Comparison of ENCODE assay signal across 10 mouse cellular contexts in genomic region chr5:24657113-24657512, GRCm38 (mm10). TPM values are rescaled to one million over a fixed set of nuclear protein-coding genes. Genes with fewer than 3 reads are reported as not detected.
DNase-seq lines count a peak whose midpoint lies in the region; ATAC-seq and TF ChIP-seq lines count a peak whose summit lies in the region.
"Had no signal": no experiment of that assay in that cellular context is flagged by ENCODE, and none has a peak within 500 bp of the region (broad histone marks: within the 10 kb centered on the region; RNA-seq: fewer than 3 reads in every experiment).

No protein-coding gene starts in this region.

- no peaks in the 10 kb centered on the region for H3K4me1 ChIP-seq in embryonic facial prominence, embryonic 14.5 days (ENCODE audit: control insufficient read depth, insufficient read depth, low read length)
- H3K4me1 ChIP-seq in embryonic facial prominence, embryonic 10.5 days, result peaks cover 9% of the 10 kb centered on the region; the same call in 1 of the 2 replicates
- H3K4me1 ChIP-seq in lung, embryonic 15.5 days, result 0 out of 2 replicates have a peak, but pooled peaks cover 3% of the 10 kb centered on the region
- H3K4me1 ChIP-seq in lung, adult 2 months (ENCODE audit: control insufficient read depth, insufficient read depth, low read length), result no peaks in the 10 kb centered on the region
- H3K4me1 ChIP-seq in stomach, postnatal 0 days (replicated peaks; ENCODE audit: control insufficient read depth, insufficient read depth), result no peaks in the 10 kb centered on the region
- H3K4me1 ChIP-seq: limb, embryonic 15.5 days had no signal

- TF ChIP-seq EP300 in stomach, postnatal 0 days (optimal IDR thresholded peaks at IDR 0.05), result no peak

- no peak overlapping the region for H3K4me2 ChIP-seq in embryonic facial prominence, embryonic 14.5 days (ENCODE audit: low read depth, low read length)
- no peak overlapping the region for H3K4me2 ChIP-seq in lung, embryonic 15.5 days
- no peak overlapping the region for H3K4me2 ChIP-seq in stomach, postnatal 0 days (replicated peaks; ENCODE audit: low read depth)
- H3K4me2 ChIP-seq: limb, embryonic 15.5 days had no signal

- peak; percentile 30 for DNase-seq in embryonic facial prominence, embryonic 14.5 days (ENCODE audit: low spot score)
- DNase-seq in embryonic facial prominence, embryonic 10.5 days (ENCODE audit: low spot score), result no peak
- DNase-seq in lung, adult 2 months, result no peak
- DNase-seq in brain, embryonic 18.5 days (ENCODE audit: low read depth, low spot score), result peak; percentile 46
- DNase-seq in layer of hippocampus, postnatal 10 days (ENCODE audit: low spot score in 2 of 2), result peak; percentile 61 to 72
- DNase-seq in stomach, postnatal 0 days (ENCODE audit: low spot score), result no peak
- no peak for DNase-seq in spleen, postnatal 4 days (ENCODE audit: low spot score in 2 of 2)

- no peak overlapping the region for H3K4me3 ChIP-seq in embryonic facial prominence, embryonic 14.5 days (ENCODE audit: low read depth, low read length)
- no peak overlapping the region for H3K4me3 ChIP-seq in embryonic facial prominence, embryonic 10.5 days
- H3K4me3 ChIP-seq in lung, embryonic 15.5 days, result no peak overlapping the region
- no peak overlapping the region for H3K4me3 ChIP-seq in lung, adult 2 months (replicated peaks; ENCODE audit: extremely low read depth, low read depth, low read length)
- no peak overlapping the region for H3K4me3 ChIP-seq in stomach, postnatal 0 days (ENCODE audit: low read depth, low read length)
- H3K4me3 ChIP-seq: limb, embryonic 15.5 days had no signal

- no peak overlapping the region for H3K9ac ChIP-seq in embryonic facial prominence, embryonic 14.5 days (ENCODE audit: low read depth, low read length)
- no peak overlapping the region for H3K9ac ChIP-seq in lung, embryonic 15.5 days
- H3K9ac ChIP-seq in stomach, postnatal 0 days (ENCODE audit: low read length), result no peak overlapping the region
- H3K9ac ChIP-seq: limb, embryonic 15.5 days had no signal

- H3K36me3 ChIP-seq in embryonic facial prominence, embryonic 14.5 days (ENCODE audit: control insufficient read depth, insufficient read depth, low read length), result no peaks in the 10 kb centered on the region
- H3K36me3 ChIP-seq in embryonic facial prominence, embryonic 10.5 days (replicated peaks), result no peaks in the 10 kb centered on the region
- no peaks in the 10 kb centered on the region for H3K36me3 ChIP-seq in lung, embryonic 15.5 days
- H3K36me3 ChIP-seq in stomach, postnatal 0 days (ENCODE audit: control insufficient read depth, insufficient read depth, low read length), result no peaks in the 10 kb centered on the region
- H3K36me3 ChIP-seq: limb, embryonic 15.5 days had no signal

- ATAC-seq in embryonic facial prominence, embryonic 14.5 days (ENCODE audit: low read depth), result no peak
- peak; percentile 54; the same call in 1 of the 2 replicates for ATAC-seq in lung, embryonic 15.5 days (ENCODE audit: borderline replicate concordance, extremely low read depth, low FRiP score, low TSS enrichment)
- no peak for ATAC-seq in stomach, postnatal 0 days (ENCODE audit: low FRiP score, low TSS enrichment)
- ATAC-seq: intestine, embryonic 16.5 days had no signal

- TF ChIP-seq CTCF in lung, adult 2 months (IDR thresholded peaks at IDR 0.05; ENCODE audit: insufficient read depth, low read length), result no peak
- no peak for TF ChIP-seq CTCF in stomach, postnatal 0 days (IDR thresholded peaks at IDR 0.05; ENCODE audit: low read depth)

- H3K9me3 ChIP-seq in embryonic facial prominence, embryonic 14.5 days (ENCODE audit: control insufficient read depth, low read length), result no peaks in the 10 kb centered on the region
- no peaks in the 10 kb centered on the region for H3K9me3 ChIP-seq in embryonic facial prominence, embryonic 10.5 days
- H3K9me3 ChIP-seq in lung, embryonic 15.5 days, result no peaks in the 10 kb centered on the region
- no peaks in the 10 kb centered on the region for H3K9me3 ChIP-seq in stomach, postnatal 0 days (ENCODE audit: control insufficient read depth, low read length)
- H3K9me3 ChIP-seq: limb, embryonic 15.5 days had no signal

- no peak for TF ChIP-seq POLR2A in lung, adult 2 months (IDR thresholded peaks at IDR 0.05; ENCODE audit: borderline replicate concordance, extremely low read depth, low read depth, low read length)

- 35% methylated on average over 2 of the region's 2 CpGs for WGBS in embryonic facial prominence, embryonic 14.5 days
- WGBS in embryonic facial prominence, embryonic 10.5 days, result 69% methylated on average over 2 of the region's 2 CpGs
- WGBS in lung, embryonic 15.5 days, result 27% methylated on average over 2 of the region's 2 CpGs
- 40% methylated on average over 2 of the region's 2 CpGs for WGBS in lung, adult 2 months
- 36% methylated on average over 2 of the region's 2 CpGs for WGBS in stomach, postnatal 0 days

- no peaks in the 10 kb centered on the region for H3K27me3 ChIP-seq in embryonic facial prominence, embryonic 14.5 days (replicated peaks; ENCODE audit: control insufficient read depth, insufficient read depth, low read length)
- peaks cover 8% of the 10 kb centered on the region for H3K27me3 ChIP-seq in embryonic facial prominence, embryonic 10.5 days (replicated peaks; ENCODE audit: low read depth, poor library complexity, severe bottlenecking)
- H3K27me3 ChIP-seq in lung, embryonic 15.5 days, result no peaks in the 10 kb centered on the region
- no peaks in the 10 kb centered on the region for H3K27me3 ChIP-seq in stomach, postnatal 0 days (ENCODE audit: control insufficient read depth, insufficient read depth, low read length)
- H3K27me3 ChIP-seq: limb, embryonic 15.5 days had no signal

- H3K27ac ChIP-seq in embryonic facial prominence, embryonic 14.5 days (replicated peaks; ENCODE audit: low read depth, low read length), result no peak overlapping the region
- no peak overlapping the region for H3K27ac ChIP-seq in embryonic facial prominence, embryonic 10.5 days (replicated peaks)
- no peak overlapping the region for H3K27ac ChIP-seq in lung, embryonic 15.5 days
- no peak overlapping the region for H3K27ac ChIP-seq in stomach, postnatal 0 days (replicated peaks)
- H3K27ac ChIP-seq: limb, embryonic 15.5 days had no signal

RNA-seq across cellular contexts. Expression of gene Nub1, which starts 28.2 kb away (rescaled TPM):
- 34.8 and 38.1 TPM in 2 replicates for polyA plus RNA-seq in embryonic facial prominence, embryonic 14.5 days (2014; fragmentation: Nextera tagmentation; extraction: Ambion mirVana)
- polyA plus RNA-seq in embryonic facial prominence, embryonic 10.5 days (2016; fragmentation: Nextera tagmentation; extraction: Ambion mirVana), result 27.7 and 29.5 TPM in 2 replicates
- polyA plus RNA-seq in lung, embryonic 15.5 days (2015; fragmentation: Nextera tagmentation; extraction: Ambion mirVana), result 33.5 and 33.9 TPM in 2 replicates
- 49.0 and 59.9 TPM in 2 replicates for polyA plus RNA-seq in lung, adult 2 months (2012; rRNA removed)
- 10 to 100 TPM; 71.7 to 75.3 TPM for total RNA-seq in layer of hippocampus, postnatal 10 days (2021)
- 18.5 and 20.4 TPM in 2 replicates for polyA plus RNA-seq in stomach, postnatal 0 days (2015; fragmentation: Nextera tagmentation; extraction: Ambion mirVana)

RNA-seq across cellular contexts. Expression of gene Smarcd3, which starts 32.9 kb away (rescaled TPM):
- 48.9 and 54.7 TPM in 2 replicates for polyA plus RNA-seq in embryonic facial prominence, embryonic 14.5 days (2014; fragmentation: Nextera tagmentation; extraction: Ambion mirVana)
- polyA plus RNA-seq in embryonic facial prominence, embryonic 10.5 days (2016; fragmentation: Nextera tagmentation; extraction: Ambion mirVana), result 22.2 and 24.8 TPM in 2 replicates
- polyA plus RNA-seq in lung, embryonic 15.5 days (2015; fragmentation: Nextera tagmentation; extraction: Ambion mirVana), result 28.5 and 29.7 TPM in 2 replicates
- 21.3 and 22.2 TPM in 2 replicates for polyA plus RNA-seq in lung, adult 2 months (2012; rRNA removed)
- 100 to 1,000 TPM; 136 to 148 TPM for total RNA-seq in layer of hippocampus, postnatal 10 days (2021)
- polyA plus RNA-seq in stomach, postnatal 0 days (2015; fragmentation: Nextera tagmentation; extraction: Ambion mirVana), result 13.3 and 17.8 TPM in 2 replicates

Comparison
In these comparisons a context has a peak if more than half of its experiments do, and no peak if none do; other contexts are left out.
1. DNase-seq: peak in embryonic facial prominence, embryonic 14.5 days (single experiment), brain, embryonic 18.5 days (single experiment) and layer of hippocampus, postnatal 10 days (2 of 2); none in embryonic facial prominence, embryonic 10.5 days (single experiment), lung, adult 2 months (single experiment), stomach, postnatal 0 days (single experiment) and spleen, postnatal 4 days (0 of 2).